Mouse (Mus musculus): Measurements from ENCODE around the gene Dnm3. TPM values are rescaled to one million over a fixed set of nuclear protein-coding genes. Genes with fewer than 3 reads are reported as not detected.
A peak's percentile ranks its signal among the peaks of the same experiment; 100 is the strongest.

The Dnm3 gene
- total RNA-seq, 4 experiments from 2014 or later, result 4.6 to 7.6 (median 6.2) TPM

GRCm38 (mm10) chr1:161962465-161963377 lies 515.1 kb downstream of the Dnm3 start:
- DNase-seq (ENCODE audit: low spot score in 2 of 2), result no peak

DNA sequence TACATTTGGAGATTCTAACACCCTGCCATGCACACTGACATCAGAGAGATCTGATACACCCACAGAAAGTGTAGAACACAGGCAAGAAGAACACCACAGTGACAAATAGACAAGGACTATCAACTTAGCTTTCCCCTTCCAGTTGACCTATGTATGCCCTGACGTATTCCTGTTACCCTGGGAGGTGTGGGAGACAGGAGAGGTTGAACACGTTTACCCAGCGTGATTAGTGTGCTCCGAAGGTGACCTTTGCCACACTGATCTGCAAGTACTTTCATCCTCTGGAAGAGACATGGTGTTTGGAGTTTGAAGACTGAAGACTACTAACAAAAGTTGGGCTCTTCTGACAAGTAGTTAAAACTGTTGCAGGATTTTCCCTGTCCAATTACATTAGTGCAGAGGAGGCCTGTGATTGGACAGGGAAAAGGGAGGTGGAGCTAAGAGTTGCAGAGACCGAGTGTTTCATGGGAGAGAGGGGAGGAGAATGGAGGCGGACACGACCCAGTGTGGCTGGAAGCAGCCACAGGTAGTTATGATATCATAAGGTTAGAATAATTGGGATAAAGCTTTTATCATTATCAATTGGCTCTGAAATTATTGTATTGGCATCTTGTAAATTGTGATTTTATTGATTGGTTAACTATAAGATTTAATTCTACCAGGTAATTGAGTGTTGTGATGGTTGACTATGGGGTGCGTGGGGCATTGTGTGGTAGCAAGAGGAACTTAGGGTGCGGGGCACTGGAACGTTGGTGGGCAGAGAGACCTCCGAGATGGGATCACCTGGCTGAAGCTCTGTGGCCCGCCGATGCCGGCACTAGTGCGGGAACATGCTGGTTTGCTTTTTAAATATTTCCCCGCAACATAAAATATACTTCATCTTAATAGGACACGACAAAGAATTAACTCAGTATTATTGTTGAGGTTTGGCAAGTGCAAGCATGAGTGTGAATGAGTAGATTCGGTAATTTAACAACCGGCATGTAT lies 519.6 kb downstream of the Dnm3 start:
- DNase-seq (ENCODE audit: low spot score in 2 of 2), result no peak

DNA sequence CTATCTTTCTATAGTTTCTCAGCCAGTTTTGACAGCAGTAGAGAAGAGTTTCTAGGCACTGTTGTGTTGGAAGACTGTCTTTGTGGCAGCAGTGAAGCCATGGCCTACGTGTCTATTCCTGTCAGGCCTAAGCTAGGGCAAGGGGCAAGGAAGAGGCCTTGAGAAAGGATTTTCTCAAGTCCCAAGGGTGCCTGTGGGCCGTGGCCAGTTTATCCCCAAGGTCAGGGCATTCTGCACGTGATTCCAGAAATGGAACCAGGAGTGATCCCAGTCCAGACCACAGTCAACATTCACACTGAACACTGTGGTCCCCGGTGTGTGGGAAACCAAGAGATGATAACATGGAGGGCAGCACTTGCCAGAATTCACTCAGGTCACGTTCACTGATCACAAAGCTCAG lies 522.0 kb downstream of the Dnm3 start:
- no peak for DNase-seq (ENCODE audit: low spot score in 2 of 2)

- DNase-seq (ENCODE audit: low spot score in 2 of 2), result no peak
Measured at GRCm38 (mm10) chr1:161952599-161952998, 525.2 kb downstream of the Dnm3 start.

- no peak for DNase-seq (ENCODE audit: low spot score in 2 of 2)
Measured at GRCm38 (mm10) chr1:161951009-161951779, 526.6 kb downstream of the Dnm3 start.

- DNase-seq (ENCODE audit: low spot score in 2 of 2), result no peak
Measured at GRCm38 (mm10) chr1:161942082-161942481, 535.8 kb downstream of the Dnm3 start.

Small RNAs within 50 kb of the gene (microRNA-seq; reads per million reads assigned to microRNA genes)
- 7.5 reads per million for gene Mir199a-2
- gene Mir214, result 749 reads per million, percentile 76 among the genes with 10 or more reads in this experiment

Other genes starting within 250 kb of the Dnm3 start
- 10 to 100 TPM in 2 of 4 experiments, 1 to 10 TPM in 2; 7.1 to 11.4 (median 10.0) TPM for gene Mettl13, start 70.5 kb upstream of the Dnm3 start, total RNA-seq (2022)
- gene Vamp4, start 92.5 kb upstream of the Dnm3 start, total RNA-seq (2022), result 10 to 100 TPM; 16.6 to 19.7 (median 19.2) TPM
- gene Myoc, start 161.1 kb upstream of the Dnm3 start, total RNA-seq (2022), result 10 to 100 TPM; 25.2 to 56.7 (median 37.8) TPM
- not detected for gene Myocos, start 180.2 kb upstream of the Dnm3 start, total RNA-seq (2022)

Data from gastrocnemius, adult 8-10 months (tissue).